In genomic region chr7:139390926-139391325, GRCm38 (mm10) we compare ENCODE assay signal across 9 mouse cellular contexts. TPM values are rescaled to one million over a fixed set of nuclear protein-coding genes. Genes with fewer than 3 reads are reported as not detected.
A peak's percentile ranks its signal among the peaks of the same experiment; 100 is the strongest.
DNase-seq lines count a peak whose midpoint lies in the region; ATAC-seq and TF ChIP-seq lines count a peak whose summit lies in the region.
"Had no signal": no experiment of that assay in that cellular context is flagged by ENCODE, and none has a peak within 500 bp of the region (broad histone marks: within the 10 kb centered on the region; RNA-seq: fewer than 3 reads in every experiment).

No protein-coding gene starts in this region.

- peak overlapping the region; percentile 92 for H3K4me3 ChIP-seq in heart, embryonic 10.5 days
- peak overlapping the region; percentile 97; the same call in 1 of the 2 replicates for H3K4me3 ChIP-seq in lung, postnatal 0 days (ENCODE audit: low read depth, low read length)
- H3K4me3 ChIP-seq in intestine, embryonic 15.5 days (replicated peaks): peak overlapping the region; percentile 92; the same call in 1 of the 2 replicates
- H3K4me3 ChIP-seq in stomach, embryonic 15.5 days (replicated peaks): peak overlapping the region; percentile 91; the same call in 1 of the 2 replicates

- DNase-seq in heart, embryonic 10.5 days (ENCODE audit: low spot score): no peak
- no peak for DNase-seq in heart, adult 9 months (ENCODE audit: low spot score in 2 of 2)
- no peak for DNase-seq in lung, postnatal 0 days (ENCODE audit: low spot score)
- DNase-seq in lung, postnatal 4 days: no peak
- DNase-seq in kidney, adult 18-20 months: no peak
- DNase-seq in adrenal gland, postnatal 25 days: no peak
- DNase-seq: thymus, postnatal 36 days had no signal

- H3K4me2 ChIP-seq in lung, postnatal 0 days (replicated peaks; ENCODE audit: low read depth, low read length): peak overlapping the region; percentile 84
- peak overlapping the region; percentile 65 for H3K4me2 ChIP-seq in intestine, embryonic 15.5 days (replicated peaks)
- H3K4me2 ChIP-seq in stomach, embryonic 15.5 days: peak overlapping the region; percentile 83

- H3K9me3 ChIP-seq in heart, embryonic 10.5 days: no peaks in the 10 kb centered on the region
- no peaks in the 10 kb centered on the region for H3K9me3 ChIP-seq in lung, postnatal 0 days (ENCODE audit: low read length)
- no peaks in the 10 kb centered on the region for H3K9me3 ChIP-seq in intestine, embryonic 15.5 days
- H3K9me3 ChIP-seq in stomach, embryonic 15.5 days: no peaks in the 10 kb centered on the region

- TF ChIP-seq EP300 in lung, postnatal 0 days (IDR thresholded peaks at IDR 0.05): no peak

- H3K27me3 ChIP-seq in heart, embryonic 10.5 days (ENCODE audit: insufficient read depth, poor library complexity, severe bottlenecking): no peaks in the 10 kb centered on the region
- no peaks in the 10 kb centered on the region for H3K27me3 ChIP-seq in lung, postnatal 0 days (replicated peaks; ENCODE audit: insufficient read depth, low read length)
- no peaks in the 10 kb centered on the region for H3K27me3 ChIP-seq in intestine, embryonic 15.5 days (replicated peaks)
- H3K27me3 ChIP-seq in stomach, embryonic 15.5 days (replicated peaks): no peaks in the 10 kb centered on the region

- TF ChIP-seq CTCF in lung, postnatal 0 days (IDR thresholded peaks at IDR 0.05): no peak

- H3K27ac ChIP-seq in heart, embryonic 10.5 days: peak overlapping the region; percentile 98; the same call in 1 of the 2 replicates
- no peak overlapping the region for H3K27ac ChIP-seq in lung, postnatal 0 days (ENCODE audit: low read length)
- 0 out of 2 replicates have a peak overlapping the region, but pooled peaks have one; percentile 32 for H3K27ac ChIP-seq in intestine, embryonic 15.5 days
- H3K27ac ChIP-seq in stomach, embryonic 15.5 days: no peak overlapping the region; the same call in 1 of the 2 replicates

- peak overlapping the region; percentile 92; the same call in 1 of the 2 replicates for H3K9ac ChIP-seq in lung, postnatal 0 days (replicated peaks; ENCODE audit: low read depth)
- H3K9ac ChIP-seq in intestine, embryonic 15.5 days: 0 out of 2 replicates have a peak overlapping the region, but pooled peaks have one; percentile 96
- no peak overlapping the region for H3K9ac ChIP-seq in stomach, embryonic 15.5 days

- peaks cover 74% of the 10 kb centered on the region for H3K4me1 ChIP-seq in heart, embryonic 10.5 days
- peaks cover 42% of the 10 kb centered on the region for H3K4me1 ChIP-seq in lung, postnatal 0 days (ENCODE audit: insufficient read depth, low read depth, low read length)
- peaks cover 37% of the 10 kb centered on the region for H3K4me1 ChIP-seq in intestine, embryonic 15.5 days (replicated peaks)
- H3K4me1 ChIP-seq in stomach, embryonic 15.5 days: peaks cover 43% of the 10 kb centered on the region

- WGBS in heart, embryonic 10.5 days: 83% methylated on average over 9 of the region's 9 CpGs
- 68% methylated on average over 9 of the region's 9 CpGs for WGBS in lung, postnatal 0 days
- WGBS in intestine, embryonic 15.5 days: 72% methylated on average over 9 of the region's 9 CpGs
- WGBS in stomach, embryonic 15.5 days: 63% methylated on average over 9 of the region's 9 CpGs

- ATAC-seq in lung, postnatal 0 days: no peak
- ATAC-seq in intestine, embryonic 15.5 days: no peak
- ATAC-seq in stomach, embryonic 15.5 days (ENCODE audit: insufficient read depth, low FRiP score, low read depth): no peak

- no peaks in the 10 kb centered on the region for H3K36me3 ChIP-seq in heart, embryonic 10.5 days
- H3K36me3 ChIP-seq in lung, postnatal 0 days (ENCODE audit: insufficient read depth, low read length): no peaks in the 10 kb centered on the region
- H3K36me3 ChIP-seq in intestine, embryonic 15.5 days: no peaks in the 10 kb centered on the region
- H3K36me3 ChIP-seq in stomach, embryonic 15.5 days: no peaks in the 10 kb centered on the region

RNA-seq across cellular contexts. Expression of gene Inpp5a, which starts 2.0 kb away (rescaled TPM):
- polyA plus RNA-seq in heart, embryonic 10.5 days (2016; fragmentation: Nextera tagmentation; extraction: Ambion mirVana): 46.9 and 60.9 TPM in 2 replicates
- 41.3 and 44.8 TPM in 2 replicates for polyA plus RNA-seq in lung, postnatal 0 days (2015; fragmentation: Nextera tagmentation; extraction: Ambion mirVana)
- 33.1 and 35.5 TPM in 2 replicates for polyA plus RNA-seq in intestine, embryonic 15.5 days (2015; fragmentation: Nextera tagmentation; extraction: Ambion mirVana)
- 35.0 and 35.7 TPM in 2 replicates for polyA plus RNA-seq in stomach, embryonic 15.5 days (2015; fragmentation: Nextera tagmentation; extraction: Ambion mirVana)
- total RNA-seq in adrenal gland, postnatal 25 days (2021): 67.4 and 93.7 TPM in 2 replicates

Comparison
In these comparisons a context has a peak if more than half of its experiments do, and no peak if none do; other contexts are left out.
1. H3K27ac ChIP-seq: peak in heart, embryonic 10.5 days (single experiment) and intestine, embryonic 15.5 days (single experiment); none in lung, postnatal 0 days (single experiment) and stomach, embryonic 15.5 days (single experiment).
2. Peak in every context shown above with its lines, with median percentiles within 50 percentile points of each other: H3K4me3 ChIP-seq and H3K4me2 ChIP-seq.